Mouse (Mus musculus): Measurements from ENCODE around the gene Mprip.

DNA sequence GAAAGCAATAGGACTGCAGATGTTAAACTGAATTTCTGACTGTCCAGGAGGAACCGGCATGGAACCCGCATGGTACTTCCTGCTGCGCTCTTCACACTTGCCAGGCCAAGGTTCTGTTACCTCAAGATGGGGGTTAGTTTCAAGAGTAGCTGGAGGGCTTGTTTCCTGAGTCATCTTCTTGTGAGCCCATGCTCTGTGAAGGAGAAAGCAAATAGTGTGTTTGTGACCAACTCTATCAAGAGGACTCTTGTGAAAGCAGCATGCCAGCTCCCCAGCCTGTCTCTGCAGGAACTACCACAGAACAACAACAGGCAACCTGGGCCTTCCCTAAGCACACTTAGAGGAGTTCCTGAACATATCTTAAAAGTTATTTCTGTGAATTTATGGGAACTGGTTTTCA, 156.8 kb downstream of the Mprip start:
- TF ChIP-seq CTCF (IDR thresholded peaks at IDR 0.05; ENCODE audit: control insufficient read depth, insufficient read depth, insufficient replicate concordance, low read depth, low read length) (no peak), POLR2A (IDR thresholded peaks at IDR 0.05; ENCODE audit: control insufficient read depth, low read depth, low read length) (no peak)
